Mouse (Mus musculus): Measurements from ENCODE around the gene Upk3bl.

DNA sequence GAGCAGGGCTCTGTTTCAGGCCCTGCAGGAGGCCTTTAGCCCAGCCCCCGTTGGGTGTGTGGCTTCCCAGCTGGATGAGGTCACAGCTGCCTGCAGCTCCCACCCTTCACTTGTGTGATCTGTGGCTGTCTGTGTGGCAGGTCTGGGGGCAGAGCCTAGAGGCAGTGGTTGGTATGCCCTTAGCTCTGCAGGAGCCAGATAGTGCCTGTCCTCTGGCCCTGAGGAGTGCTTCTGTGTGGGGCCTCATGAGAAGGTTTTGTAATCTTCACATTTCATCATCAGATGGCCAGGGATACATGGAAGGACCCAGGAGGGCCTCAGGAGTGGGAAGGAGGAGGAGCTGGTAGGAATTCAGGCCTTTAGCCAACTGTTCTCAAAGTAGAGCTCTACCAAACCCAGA is 34.4 kb upstream of the Upk3bl start:
- TF ChIP-seq CTCF (IDR thresholded peaks at IDR 0.05; ENCODE audit: low read depth) (no peak), EP300 (IDR thresholded peaks at IDR 0.05; ENCODE audit: low read depth) (no peak)

All from liver, postnatal 0 days (tissue).